Mouse (Mus musculus) G1E-ER4 (cell line): ENCODE results near the gene Depdc1b. TPM values are rescaled to one million over a fixed set of nuclear protein-coding genes. Genes with fewer than 3 reads are reported as not detected.

ENCODE experiments used
- GATA1 ChIP-seq: IDR thresholded peaks from one replicate; pipeline ENCODE4 v1.8.0; 2012; ENCODE audit warnings: low read length, inconsistent platforms
- polyA plus RNA-seq: library from polyadenylated mRNA; stranded (reverse); fragments of >175 nt; gene quantifications from 2 replicates; pipeline ENCODE4 v1.2.3, GENCODE M21; 2012

The Depdc1b gene
- polyA plus RNA-seq, 1 experiment: 4.7 TPM

GRCm38 (mm10) chr13:108328406-108329180, 12.5 kb downstream of the Depdc1b start:
- no peak for TF ChIP-seq GATA1

- no peak for TF ChIP-seq GATA1
Measured at GRCm38 (mm10) chr13:108329693-108330092, 13.6 kb downstream of the Depdc1b start.

- no peak for TF ChIP-seq GATA1
Measured at GRCm38 (mm10) chr13:108335257-108336003, 19.3 kb downstream of the Depdc1b start.

GRCm38 (mm10) chr13:108336192-108336591, 20.1 kb downstream of the Depdc1b start:
- TF ChIP-seq GATA1: no peak

GRCm38 (mm10) chr13:108337340-108337739, 21.2 kb downstream of the Depdc1b start:
- TF ChIP-seq GATA1: no peak

GRCm38 (mm10) chr13:108338076-108338836, 22.1 kb downstream of the Depdc1b start:
- no peak for TF ChIP-seq GATA1

GRCm38 (mm10) chr13:108339907-108340596, 23.9 kb downstream of the Depdc1b start:
- TF ChIP-seq GATA1: no peak

GRCm38 (mm10) chr13:108341585-108341984, 25.5 kb downstream of the Depdc1b start:
- no peak for TF ChIP-seq GATA1

GRCm38 (mm10) chr13:108345756-108346155, 29.6 kb downstream of the Depdc1b start:
- TF ChIP-seq GATA1: no peak

- no peak for TF ChIP-seq GATA1
Measured at GRCm38 (mm10) chr13:108347016-108347415, 30.9 kb downstream of the Depdc1b start.

GRCm38 (mm10) chr13:108349624-108350023, 33.5 kb downstream of the Depdc1b start:
- no peak for TF ChIP-seq GATA1

- no peak for TF ChIP-seq GATA1
Measured at GRCm38 (mm10) chr13:108353781-108354180, 37.6 kb downstream of the Depdc1b start.

- no peak for TF ChIP-seq GATA1
Measured at GRCm38 (mm10) chr13:108354804-108355552, 38.8 kb downstream of the Depdc1b start.

- TF ChIP-seq GATA1: no peak
Measured at GRCm38 (mm10) chr13:108357362-108357761, 41.2 kb downstream of the Depdc1b start.

- TF ChIP-seq GATA1: no peak
Measured at GRCm38 (mm10) chr13:108358228-108358627, 42.1 kb downstream of the Depdc1b start.
